Mouse (Mus musculus): ENCODE measurements around the gene Sema4g. TPM values are rescaled to one million over a fixed set of nuclear protein-coding genes. Genes with fewer than 3 reads are reported as not detected.

The Sema4g gene
- polyA plus RNA-seq, 1 experiment, result 0.53 TPM

DNA sequence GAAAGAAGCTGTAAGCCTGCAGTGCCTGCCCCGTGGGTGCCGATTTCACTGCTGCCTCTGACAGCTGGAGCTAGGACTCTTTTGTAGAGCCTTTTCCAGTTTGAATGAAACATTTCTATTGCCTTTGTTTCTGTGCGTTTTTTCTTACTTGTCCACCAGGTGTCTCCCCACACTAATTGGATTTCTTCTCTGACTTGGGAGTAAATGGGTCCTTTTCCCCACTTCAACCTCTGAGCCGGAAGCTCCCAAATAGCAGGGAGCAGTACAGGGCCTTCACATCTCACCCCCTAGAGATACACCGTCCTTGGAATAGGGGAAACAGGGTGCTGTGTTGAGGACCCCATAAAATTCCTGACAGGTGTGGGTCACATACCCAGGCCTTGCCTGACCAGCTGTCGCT lies 23.7 kb downstream of the Sema4g start:
- no peak for TF ChIP-seq GATA1 (IDR thresholded peaks at IDR 0.05; ENCODE audit: borderline replicate concordance, low read length)
- no peak for TF ChIP-seq FLI1 (IDR thresholded peaks at IDR 0.05; ENCODE audit: low read length)
- Histone ChIP-seq H3K36me3 (replicated peaks; ENCODE audit: low read length) (peaks cover 48% of the 10 kb centered on the region), H3K4me3 (replicated peaks) (no peak overlapping the region), H3K9me3 (no peaks in the 10 kb centered on the region), H3K4me1 (peaks cover 58% of the 10 kb centered on the region), H3K27me3 (replicated peaks) (no peaks in the 10 kb centered on the region)

DNA sequence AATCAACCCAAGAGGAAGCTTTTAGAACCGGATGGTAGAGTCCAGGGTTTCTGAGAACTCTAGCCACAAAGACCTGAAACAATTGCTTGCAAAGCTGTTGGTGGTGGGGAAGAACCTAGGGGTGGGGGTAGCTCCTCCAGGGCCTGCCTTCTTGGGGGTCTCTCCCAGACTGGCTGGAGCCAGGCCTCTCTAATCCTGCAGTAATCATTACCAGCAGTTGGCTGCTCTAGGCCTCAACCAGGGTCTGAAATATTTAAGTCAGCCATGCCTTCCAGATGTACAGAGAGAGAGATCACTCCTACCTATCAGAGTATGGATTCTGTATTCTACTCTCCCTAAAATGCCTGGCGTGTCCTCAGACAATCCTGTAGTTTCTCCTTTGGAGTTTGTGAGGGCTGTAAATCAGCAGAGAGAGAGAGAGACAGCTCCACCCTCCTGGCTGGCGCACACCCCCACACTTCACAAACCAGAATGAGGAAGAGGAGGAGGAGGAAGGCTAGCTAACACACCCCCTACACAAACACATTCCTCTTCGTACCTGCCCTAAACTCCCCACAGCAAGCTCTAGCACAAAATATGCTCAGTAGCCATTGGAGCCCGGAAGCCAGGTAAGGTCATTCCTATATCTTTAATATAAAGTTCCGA lies 24.8 kb downstream of the Sema4g start:
- TF ChIP-seq FLI1 (IDR thresholded peaks at IDR 0.05; ENCODE audit: low read length), result no peak
- TF ChIP-seq GATA1 (IDR thresholded peaks at IDR 0.05; ENCODE audit: borderline replicate concordance, low read length), result no peak
- H3K4me1 ChIP-seq, result peaks cover 57% of the 10 kb centered on the region
- H3K9me3 ChIP-seq, result no peaks in the 10 kb centered on the region
- peaks cover 38% of the 10 kb centered on the region for H3K36me3 ChIP-seq (replicated peaks; ENCODE audit: low read length)
- no peaks in the 10 kb centered on the region for H3K27me3 ChIP-seq (replicated peaks)
- H3K4me3 ChIP-seq (replicated peaks), result no peak overlapping the region

DNA sequence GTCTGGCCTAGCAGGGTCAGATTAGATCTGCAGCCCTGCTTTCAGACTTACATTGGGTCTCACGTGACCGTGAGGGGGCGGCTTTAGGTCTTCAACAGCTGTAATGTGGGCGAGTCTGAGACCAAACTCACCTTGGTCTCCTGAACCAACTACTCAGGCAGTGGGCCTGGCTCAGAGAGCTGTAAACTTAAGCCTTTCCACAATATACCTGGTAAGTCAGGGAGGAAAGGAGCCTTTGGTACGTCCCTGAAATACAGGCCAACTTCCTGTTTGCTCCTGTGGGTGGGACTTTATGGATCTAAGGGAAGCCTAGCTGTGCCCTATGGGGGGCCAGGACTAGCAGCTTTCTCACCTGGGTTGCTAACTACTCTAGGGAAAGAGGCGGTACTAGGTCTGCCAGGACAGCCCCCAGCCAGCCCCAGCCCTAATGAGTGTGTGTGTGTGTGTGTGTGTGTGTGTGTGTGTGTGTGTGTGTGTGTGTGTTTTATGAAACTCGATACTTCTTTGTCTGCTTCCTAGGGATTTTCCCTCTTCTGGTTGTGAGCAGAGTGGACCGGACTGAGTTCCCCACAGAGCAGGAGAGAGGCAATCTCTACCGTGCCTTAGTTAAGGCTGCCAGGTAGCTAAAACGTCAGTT lies 25.6 kb downstream of the Sema4g start, which contains the start of gene Lzts2:
Gene Lzts2, plus strand, starts transcription at position 80 of the 637 bp plus-strand sequence.
- peaks cover 34% of the 10 kb centered on the region for H3K36me3 ChIP-seq (replicated peaks; ENCODE audit: low read length)
- peak within 1 kb of the TSS; percentile 99 for H3K4me3 ChIP-seq (replicated peaks)
- H3K9me3 ChIP-seq, result no peaks in the 10 kb centered on the region
- H3K4me1 ChIP-seq, result peaks cover 60% of the 10 kb centered on the region
- H3K27me3 ChIP-seq (replicated peaks), result no peaks in the 10 kb centered on the region
- no peak for TF ChIP-seq GATA1 (IDR thresholded peaks at IDR 0.05; ENCODE audit: borderline replicate concordance, low read length)
- no peak for TF ChIP-seq FLI1 (IDR thresholded peaks at IDR 0.05; ENCODE audit: low read length)

DNA sequence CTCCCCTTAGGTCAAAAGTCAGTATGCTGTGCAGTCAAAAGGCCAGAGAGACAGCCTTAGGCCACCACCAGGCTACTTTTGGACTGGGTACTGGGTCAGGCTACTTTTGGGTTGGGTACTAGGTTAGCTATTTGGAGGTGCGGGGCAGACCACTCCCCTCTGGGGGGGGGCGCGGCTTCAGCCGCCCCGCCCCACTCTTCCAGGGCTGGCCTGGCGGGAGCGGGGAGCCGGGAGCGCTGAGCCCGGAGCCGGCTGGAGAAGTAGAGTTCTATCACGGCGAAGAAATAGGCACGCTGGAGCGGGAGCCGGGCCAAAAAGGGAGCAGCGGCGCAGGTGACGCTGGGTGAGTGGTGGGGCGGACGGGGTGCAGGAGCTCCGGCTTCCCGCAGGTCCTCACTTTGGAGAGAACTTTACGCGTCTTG lies 26.1 kb downstream of the Sema4g start:
- Histone ChIP-seq H3K27me3 (replicated peaks) (no peaks in the 10 kb centered on the region), H3K9me3 (no peaks in the 10 kb centered on the region), H3K4me3 (replicated peaks) (peak overlapping the region; percentile 99), H3K36me3 (replicated peaks; ENCODE audit: low read length) (peaks cover 31% of the 10 kb centered on the region), H3K4me1 (peaks cover 65% of the 10 kb centered on the region)
- TF ChIP-seq GATA1 (IDR thresholded peaks at IDR 0.05; ENCODE audit: borderline replicate concordance, low read length) (no peak), FLI1 (IDR thresholded peaks at IDR 0.05; ENCODE audit: low read length) (no peak)

DNA sequence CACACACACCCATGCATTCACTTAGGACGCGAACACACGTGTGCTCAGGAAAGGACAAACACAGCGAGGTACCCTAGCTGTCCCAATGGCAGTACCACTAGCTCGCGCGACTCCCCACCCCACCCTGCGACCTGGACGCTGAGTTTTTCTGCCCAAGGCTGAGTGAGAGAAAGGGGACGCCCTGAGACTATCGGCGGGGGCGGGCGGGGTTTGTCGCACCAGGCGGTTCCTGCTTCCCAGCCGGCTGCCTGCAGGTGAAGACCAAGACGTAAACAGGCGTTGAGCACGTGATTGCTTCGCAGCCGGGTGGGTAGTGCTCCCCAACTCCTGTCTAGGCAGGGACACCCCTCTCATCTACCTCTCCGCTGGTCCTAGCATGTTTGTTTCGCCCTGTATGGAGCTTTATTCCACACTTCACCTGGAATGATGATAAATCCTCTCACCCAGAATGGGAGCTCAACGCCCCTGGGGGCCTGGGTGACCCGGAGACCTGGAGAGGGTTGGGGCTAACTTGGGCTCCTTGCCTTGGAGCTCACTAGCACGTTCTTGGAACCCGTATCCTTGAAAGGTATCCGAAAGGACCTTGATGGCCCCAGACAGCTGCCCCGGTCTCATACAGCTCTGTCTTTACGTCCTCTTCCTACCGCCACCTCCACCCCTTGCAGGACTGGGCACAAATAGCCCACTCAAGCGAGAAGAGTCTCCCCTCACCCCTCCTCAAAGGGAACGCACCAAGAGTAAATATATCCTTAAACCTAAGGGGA lies 26.8 kb downstream of the Sema4g start:
- Histone ChIP-seq H3K4me3 (replicated peaks) (peak overlapping the region; percentile 99), H3K4me1 (peaks cover 72% of the 10 kb centered on the region), H3K9me3 (no peaks in the 10 kb centered on the region), H3K36me3 (replicated peaks; ENCODE audit: low read length) (peaks cover 29% of the 10 kb centered on the region), H3K27me3 (replicated peaks) (no peaks in the 10 kb centered on the region)
- TF ChIP-seq FLI1 (IDR thresholded peaks at IDR 0.05; ENCODE audit: low read length) (no peak), GATA1 (IDR thresholded peaks at IDR 0.05; ENCODE audit: borderline replicate concordance, low read length) (no peak)

DNA sequence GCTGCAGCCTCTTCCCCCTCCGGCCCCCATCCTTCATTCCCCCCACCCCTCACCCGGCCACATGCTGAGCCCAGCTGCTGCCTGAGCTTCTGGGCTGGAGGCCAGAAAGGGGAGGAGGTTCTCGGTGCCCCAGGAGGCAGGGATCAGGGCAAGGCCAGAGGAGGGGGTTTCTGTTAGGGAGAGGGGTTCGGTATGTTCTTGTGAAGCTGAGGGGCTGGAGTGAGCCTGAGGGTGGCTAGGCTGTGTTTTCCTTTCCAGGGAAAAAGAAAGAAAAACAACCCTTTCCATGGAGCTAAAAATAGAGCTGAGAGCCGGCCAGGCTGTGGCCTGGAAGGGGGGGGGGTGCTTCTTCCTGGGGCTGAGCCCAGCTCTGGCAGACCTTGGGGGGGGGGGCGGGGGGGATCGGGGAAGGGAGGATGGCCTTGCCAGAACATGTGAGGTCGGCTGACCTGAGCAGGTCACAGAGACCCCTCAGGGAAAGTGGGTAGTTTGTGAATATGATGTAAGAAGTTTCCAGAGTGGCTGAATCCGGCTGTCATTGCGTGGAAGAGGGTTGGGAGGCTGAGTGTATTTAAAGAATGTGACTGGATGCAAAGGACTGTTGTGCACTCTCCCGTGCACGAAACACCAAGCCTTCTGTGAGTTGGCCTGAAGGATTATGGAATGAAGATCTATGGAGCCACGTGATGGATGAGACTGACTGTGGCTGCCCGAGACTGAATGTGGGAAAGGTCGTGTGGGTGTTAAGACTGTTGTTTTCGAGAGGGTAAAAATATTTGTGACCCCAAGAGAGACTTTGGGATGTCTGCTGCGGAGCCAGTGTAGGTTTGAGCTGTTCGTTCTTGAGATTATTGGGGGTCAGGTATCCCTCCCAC lies 27.7 kb downstream of the Sema4g start:
- no peaks in the 10 kb centered on the region for H3K9me3 ChIP-seq
- H3K27me3 ChIP-seq (replicated peaks), result no peaks in the 10 kb centered on the region
- H3K4me3 ChIP-seq (replicated peaks), result peak overlapping the region; percentile 99
- H3K4me1 ChIP-seq, result peaks cover 81% of the 10 kb centered on the region
- TF ChIP-seq GATA1 (IDR thresholded peaks at IDR 0.05; ENCODE audit: borderline replicate concordance, low read length), result no peak
- no peak for TF ChIP-seq FLI1 (IDR thresholded peaks at IDR 0.05; ENCODE audit: low read length)
- peaks cover 29% of the 10 kb centered on the region for H3K36me3 ChIP-seq (replicated peaks; ENCODE audit: low read length)

DNA sequence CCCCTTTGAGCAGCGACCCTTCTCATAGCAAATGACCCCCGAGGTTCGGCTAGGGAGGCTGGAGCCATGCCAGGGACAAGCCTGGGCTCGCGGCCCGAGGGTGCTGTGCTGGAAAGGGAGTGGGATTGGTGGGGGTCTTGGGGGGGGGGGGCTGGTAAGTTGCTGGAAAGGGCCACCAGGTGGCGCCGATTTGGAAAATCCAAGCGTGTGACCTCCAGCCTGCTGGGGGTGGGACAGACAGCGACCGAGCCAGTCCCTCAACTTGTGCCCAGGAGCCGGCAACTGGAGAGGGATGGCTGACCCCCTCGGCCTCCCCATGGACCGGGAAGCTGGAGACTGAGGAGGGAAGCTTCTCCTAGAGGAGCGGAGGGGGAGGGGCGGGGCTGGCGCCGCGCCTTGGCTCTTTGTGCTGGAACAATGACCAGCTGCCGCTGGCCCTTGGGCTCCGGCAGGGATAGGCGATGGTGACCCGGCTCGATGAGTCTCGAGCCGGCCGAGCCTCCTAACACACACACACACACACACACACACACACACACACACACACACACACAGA lies 28.4 kb downstream of the Sema4g start:
- TF ChIP-seq GATA1 (IDR thresholded peaks at IDR 0.05; ENCODE audit: borderline replicate concordance, low read length), result no peak
- TF ChIP-seq FLI1 (IDR thresholded peaks at IDR 0.05; ENCODE audit: low read length), result no peak
- H3K4me3 ChIP-seq (replicated peaks), result peak overlapping the region; percentile 99
- peaks cover 29% of the 10 kb centered on the region for H3K36me3 ChIP-seq (replicated peaks; ENCODE audit: low read length)
- no peaks in the 10 kb centered on the region for H3K9me3 ChIP-seq
- peaks cover 82% of the 10 kb centered on the region for H3K4me1 ChIP-seq
- no peaks in the 10 kb centered on the region for H3K27me3 ChIP-seq (replicated peaks)

DNA sequence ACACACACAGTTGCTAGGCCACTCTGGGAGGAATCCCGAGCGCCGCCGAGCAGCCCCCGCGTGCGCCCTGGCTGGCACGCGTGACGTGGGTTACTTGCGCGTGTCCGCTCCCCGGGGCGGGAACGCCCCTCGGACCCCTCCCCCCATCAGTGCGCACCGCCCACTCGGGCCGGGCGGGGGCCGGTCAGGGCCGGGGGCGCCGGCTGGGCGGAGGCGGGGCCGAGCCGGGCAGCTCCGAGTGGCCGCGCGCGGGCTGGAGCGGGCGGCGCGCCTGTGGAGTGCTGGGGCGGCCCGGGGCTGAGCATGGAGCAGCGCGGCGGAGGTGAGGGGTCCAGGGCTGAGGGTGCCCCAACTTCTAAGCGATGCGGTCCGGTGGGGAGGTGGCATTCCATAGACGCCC lies 29.0 kb downstream of the Sema4g start:
- H3K36me3 ChIP-seq (replicated peaks; ENCODE audit: low read length), result peaks cover 28% of the 10 kb centered on the region
- H3K27me3 ChIP-seq (replicated peaks), result no peaks in the 10 kb centered on the region
- peak overlapping the region; percentile 99 for H3K4me3 ChIP-seq (replicated peaks)
- H3K9me3 ChIP-seq, result no peaks in the 10 kb centered on the region
- H3K4me1 ChIP-seq, result peaks cover 81% of the 10 kb centered on the region
- TF ChIP-seq FLI1 (IDR thresholded peaks at IDR 0.05; ENCODE audit: low read length) (no peak), GATA1 (IDR thresholded peaks at IDR 0.05; ENCODE audit: borderline replicate concordance, low read length) (no peak)

DNA sequence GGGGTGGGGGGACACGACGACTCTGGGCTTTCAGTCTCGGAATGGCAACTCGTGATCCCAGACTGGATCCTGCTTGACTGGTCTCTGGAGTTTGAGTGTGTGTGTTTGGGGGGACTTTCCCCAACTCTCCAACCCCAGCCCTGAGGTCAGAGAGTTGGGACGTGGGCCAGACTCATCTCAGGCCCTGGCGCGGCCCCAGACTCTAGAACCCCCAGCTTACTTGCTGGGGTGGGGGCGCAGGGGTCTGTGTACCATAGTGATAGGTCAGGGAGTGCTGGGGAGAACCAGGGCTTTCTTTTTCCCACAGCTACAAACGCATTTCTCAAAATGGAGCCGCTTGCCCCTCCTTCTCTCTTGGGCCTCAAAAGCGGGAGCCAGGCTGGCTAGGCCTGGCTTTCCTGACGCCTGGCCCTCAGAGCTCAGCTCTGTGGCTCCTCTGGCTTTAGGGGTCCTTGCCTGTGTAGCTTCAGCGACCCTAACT lies 29.5 kb downstream of the Sema4g start:
- Histone ChIP-seq H3K27me3 (replicated peaks) (no peaks in the 10 kb centered on the region), H3K9me3 (no peaks in the 10 kb centered on the region), H3K4me1 (peaks cover 79% of the 10 kb centered on the region), H3K4me3 (replicated peaks) (peak overlapping the region; percentile 99), H3K36me3 (replicated peaks; ENCODE audit: low read length) (peaks cover 30% of the 10 kb centered on the region)
- TF ChIP-seq GATA1 (IDR thresholded peaks at IDR 0.05; ENCODE audit: borderline replicate concordance, low read length) (no peak), FLI1 (IDR thresholded peaks at IDR 0.05; ENCODE audit: low read length) (no peak)

Data from megakaryocyte, embryonic 14.5 days (primary cell).